Mouse (Mus musculus) erythroblast, adult 5-6 weeks (primary cell): ENCODE results near the gene Npsr1. TPM values are rescaled to one million over a fixed set of nuclear protein-coding genes. Genes with fewer than 3 reads are reported as not detected.

Experiments
- ATAC-seq: replicated peaks from 2 replicates; pipeline ENCODE4 v1.8.0; 2016; ENCODE audit warnings: moderate number of reproducible peaks, mild to moderate bottlenecking, moderate TSS enrichment, inconsistent platforms; ENCODE audit not compliant: poor library complexity, low FRiP score, severe bottlenecking
- total RNA-seq, 2 experiments: library from RNA; stranded (forward) in 1 of 2; stranded (reverse) in 1 of 2; fragments of 150-400 nt in 1 of 2; fragments of 200-764, 138-1000 nt in 1 of 2; gene quantifications; 2 replicates each; pipeline versions ENCODE4 v1.2.3 to v1.2.4; 2015 to 2017; ENCODE audit warnings: low replicate concordance in 2 of 2

The Npsr1 gene
- not detected in 2 replicates for total RNA-seq (2015; ENCODE audit: low replicate concordance)
- total RNA-seq (2017; ENCODE audit: low replicate concordance): not detected in 2 replicates

DNA sequence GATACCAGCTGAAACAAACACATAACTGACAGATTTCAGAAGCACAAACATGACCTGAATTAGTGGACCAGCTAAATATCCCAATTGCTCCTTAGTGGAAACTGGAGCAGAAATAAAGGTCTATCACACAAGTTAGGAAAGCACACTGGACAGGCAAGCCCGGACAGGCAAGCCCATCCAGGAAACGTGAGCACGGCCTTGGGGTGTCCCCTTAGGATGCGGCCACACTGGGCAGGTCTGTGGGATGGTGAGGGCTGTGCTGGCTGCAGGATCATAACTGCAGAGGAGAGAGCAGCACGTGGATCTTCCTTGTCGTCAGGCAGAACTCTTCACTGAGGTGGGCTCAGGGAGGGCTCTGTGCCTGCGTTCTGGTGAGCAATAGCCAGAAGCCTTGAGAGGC lies at the start of gene Npsr1:
Gene Npsr1 (plus strand): TSS at position 301 of the 400 bp plus-strand sequence.
- no peak for ATAC-seq

DNA sequence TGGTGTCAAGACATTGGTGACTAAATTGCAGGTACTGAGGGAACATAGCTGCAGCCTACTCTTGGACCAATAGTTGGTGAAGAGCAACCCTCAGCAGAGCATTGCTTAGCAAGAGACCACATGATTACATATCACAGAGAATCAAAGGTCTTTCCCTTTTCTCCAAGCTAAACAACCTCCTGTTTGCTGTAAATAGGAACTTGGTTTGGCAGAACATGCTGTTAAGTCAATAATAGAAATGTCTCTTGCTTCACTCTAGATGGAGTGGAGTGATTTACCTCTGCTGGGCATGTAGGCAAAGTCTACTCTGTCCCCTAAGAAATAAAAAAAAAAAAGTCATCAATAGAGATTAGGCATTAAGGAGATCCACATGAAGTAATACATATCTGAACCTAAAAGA lies 46.3 kb upstream of the Npsr1 start:
- no peak for ATAC-seq

DNA sequence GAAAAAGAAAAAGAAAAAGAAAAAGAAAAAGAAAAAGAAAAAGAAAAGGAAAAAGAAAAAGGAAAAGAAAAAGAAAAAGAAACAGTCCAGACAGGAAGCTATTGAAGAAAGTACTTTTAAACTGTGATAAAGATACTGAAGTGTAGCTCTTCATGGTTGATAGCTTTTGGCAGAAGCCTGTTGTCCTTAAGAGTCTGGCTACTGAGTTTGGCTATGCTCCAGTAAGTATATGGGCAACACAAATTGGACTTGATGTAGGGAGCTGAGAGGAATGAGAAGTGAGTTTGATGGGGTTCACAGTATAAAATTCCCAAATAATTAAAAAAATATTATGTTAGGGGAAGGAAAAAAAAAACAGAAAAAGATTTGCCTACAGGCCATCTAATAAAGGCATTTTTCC lies 34.5 kb upstream of the Npsr1 start:
- ATAC-seq: no peak

DNA sequence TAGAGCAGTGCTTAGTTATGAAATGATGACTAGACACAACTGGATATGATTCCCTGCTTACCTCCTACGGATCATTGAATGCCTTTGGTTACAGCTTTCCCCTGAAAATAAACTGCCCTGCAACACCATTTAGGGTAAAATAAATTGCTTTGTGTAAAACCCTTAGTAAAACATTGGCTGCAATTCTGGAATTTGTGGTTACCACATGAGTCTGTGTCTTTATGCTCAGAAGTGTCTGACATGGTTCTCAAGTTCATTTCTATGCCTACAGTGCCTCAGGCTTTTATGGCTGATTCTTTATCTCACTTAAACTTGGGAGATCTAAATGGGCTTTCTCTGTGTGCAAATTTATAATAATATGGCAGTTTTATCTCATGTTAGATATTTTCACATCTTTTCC lies 26.1 kb upstream of the Npsr1 start:
- ATAC-seq: no peak

DNA sequence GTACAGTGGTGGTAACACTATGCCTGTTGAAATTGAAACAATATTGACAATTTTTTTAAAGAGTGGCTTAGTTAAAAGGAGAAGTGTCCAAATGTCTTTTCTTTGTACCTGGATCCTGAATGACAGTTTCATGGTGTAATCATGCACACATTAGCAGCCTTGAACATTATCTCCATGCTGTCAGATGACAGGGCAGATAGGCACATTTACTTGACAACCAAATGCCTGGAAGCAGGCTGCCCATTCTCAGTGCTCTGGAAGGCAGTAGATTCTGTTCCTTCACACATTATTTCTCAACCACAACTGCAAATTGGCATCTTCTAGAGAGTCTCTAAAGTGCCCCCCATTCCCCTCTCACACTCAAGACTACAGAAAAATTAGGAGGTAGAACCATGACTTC lies 20.2 kb upstream of the Npsr1 start:
- no peak for ATAC-seq

DNA sequence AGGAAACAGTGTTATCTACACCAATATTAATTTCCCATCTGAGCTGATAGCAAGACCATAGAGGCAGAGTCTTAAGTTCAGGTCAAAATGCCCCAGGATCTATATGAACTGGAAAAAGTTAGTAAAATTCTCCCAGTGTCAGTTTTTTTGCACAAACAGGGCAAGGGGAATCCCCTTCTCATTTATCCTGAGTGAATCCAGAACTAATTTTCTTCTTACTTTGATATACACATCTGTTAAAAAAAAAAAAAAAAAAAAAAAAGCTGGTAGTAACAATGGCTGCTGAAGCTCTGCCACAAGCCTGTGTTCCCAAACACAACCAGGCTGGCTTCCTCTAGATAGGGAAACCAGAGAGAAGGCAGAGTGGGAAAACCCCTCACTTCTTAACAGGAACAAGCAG lies 5.9 kb upstream of the Npsr1 start:
- ATAC-seq: no peak

DNA sequence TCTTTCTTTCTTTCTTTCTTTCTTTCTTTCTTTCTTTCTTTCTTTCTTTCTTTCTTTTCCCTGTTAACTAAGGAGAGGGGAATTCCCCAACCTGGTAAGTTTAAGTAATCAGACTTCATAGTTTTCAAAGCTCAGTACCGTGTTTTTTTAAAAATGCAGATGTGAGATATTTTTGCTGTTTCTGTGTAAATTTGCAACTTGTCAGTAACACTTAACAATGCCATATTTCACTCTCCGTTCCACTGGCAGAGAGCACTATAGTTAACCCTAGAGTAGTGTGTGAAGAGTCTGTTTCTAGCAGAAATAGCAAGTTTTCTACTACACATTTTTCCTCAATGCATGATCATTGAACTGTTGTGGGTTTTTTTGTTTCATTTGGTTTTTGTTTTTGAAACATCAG lies 730 bp downstream of the Npsr1 start:
- no peak for ATAC-seq

DNA sequence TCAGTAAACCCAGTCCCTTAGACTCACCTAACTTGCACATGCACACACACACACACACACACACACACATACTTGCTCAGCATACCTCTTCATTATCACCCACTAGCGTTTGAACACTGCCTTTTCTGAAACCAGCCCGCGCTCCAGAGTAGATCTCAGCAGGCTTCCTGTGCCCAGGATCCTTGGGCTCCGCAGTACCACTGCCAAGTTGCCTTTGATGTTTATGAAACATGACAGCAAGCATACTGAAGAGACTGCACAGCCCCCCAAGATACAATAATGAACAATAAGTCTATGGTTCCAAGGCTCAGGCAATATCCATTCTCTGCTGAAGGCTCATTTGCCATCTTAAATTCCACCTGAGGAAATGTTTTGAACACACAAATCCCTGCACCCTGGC lies 1.8 kb downstream of the Npsr1 start:
- no peak for ATAC-seq

DNA sequence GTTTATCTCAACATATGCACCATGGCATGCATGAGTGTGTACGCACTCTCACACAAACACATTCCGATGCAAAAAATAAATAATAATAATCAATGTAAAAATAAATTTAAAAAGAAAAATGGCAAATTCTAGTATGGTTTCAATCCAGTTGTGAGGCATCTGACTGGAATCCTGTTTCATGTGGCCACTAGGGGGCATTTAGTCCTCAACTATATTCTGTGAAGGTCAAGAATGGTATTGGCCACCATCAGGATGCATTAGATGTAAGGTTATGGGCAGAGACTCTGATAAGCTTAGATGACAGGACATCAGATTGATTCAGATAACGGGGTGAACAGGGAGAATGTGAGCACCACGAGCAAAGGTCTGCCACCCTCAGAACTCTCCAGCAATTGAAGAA lies 21.6 kb downstream of the Npsr1 start:
- no peak for ATAC-seq

DNA sequence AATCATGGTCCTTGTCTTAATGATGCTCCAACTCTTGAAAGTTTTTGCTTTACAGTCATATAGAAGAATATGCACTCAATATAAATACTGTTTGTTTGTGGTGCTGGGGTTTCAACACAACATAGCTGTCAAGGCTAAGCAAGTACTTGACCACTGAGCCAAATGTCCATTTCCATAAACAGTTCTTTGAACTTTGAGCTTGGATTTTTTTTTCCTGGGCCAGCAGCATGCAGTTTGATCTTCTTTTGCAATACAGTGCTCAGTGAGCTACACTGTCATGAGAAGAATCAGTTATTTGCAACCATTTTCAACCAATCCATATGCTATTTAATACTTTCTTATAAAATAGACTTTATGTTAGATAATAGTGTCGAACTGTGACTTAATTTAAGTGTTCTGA lies 35.3 kb downstream of the Npsr1 start:
- ATAC-seq: no peak

DNA sequence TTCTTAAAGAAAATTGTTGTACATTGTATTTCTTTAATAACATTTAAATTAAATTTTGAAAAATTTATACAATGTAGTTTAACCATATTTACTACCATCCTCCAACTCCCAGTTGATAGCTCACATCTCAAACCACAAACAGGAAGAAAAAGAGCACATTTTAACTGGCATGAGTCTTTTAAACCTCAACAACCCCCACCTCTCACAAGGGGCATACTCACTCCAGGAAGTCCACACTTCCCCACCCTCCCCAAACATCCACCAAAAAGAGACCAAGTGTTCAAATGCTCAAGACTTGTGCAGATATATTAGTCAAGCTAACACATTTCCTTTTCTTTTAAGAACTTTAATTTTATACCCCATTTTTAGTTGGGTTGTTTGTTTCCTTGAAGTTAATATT lies 38.6 kb downstream of the Npsr1 start:
- ATAC-seq: no peak

DNA sequence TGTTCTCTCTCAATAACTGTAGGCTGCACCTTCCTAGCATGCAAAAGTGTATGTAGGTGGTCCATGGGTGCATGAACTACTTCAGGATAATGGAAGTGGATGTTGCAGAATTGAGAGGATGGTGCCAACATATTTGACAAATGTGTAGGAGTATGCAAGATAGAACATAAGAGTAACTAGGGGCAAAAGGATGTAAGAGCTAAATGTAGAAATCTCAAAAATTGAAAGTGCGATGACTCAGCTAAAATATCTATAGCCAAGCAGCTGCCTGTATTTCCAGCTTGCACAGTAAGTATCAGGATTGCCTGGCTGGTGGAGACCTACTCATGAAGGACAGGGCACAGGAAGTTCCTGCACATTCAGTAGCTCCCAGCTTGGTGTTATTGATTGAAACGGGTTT lies 46.5 kb downstream of the Npsr1 start:
- ATAC-seq: no peak

DNA sequence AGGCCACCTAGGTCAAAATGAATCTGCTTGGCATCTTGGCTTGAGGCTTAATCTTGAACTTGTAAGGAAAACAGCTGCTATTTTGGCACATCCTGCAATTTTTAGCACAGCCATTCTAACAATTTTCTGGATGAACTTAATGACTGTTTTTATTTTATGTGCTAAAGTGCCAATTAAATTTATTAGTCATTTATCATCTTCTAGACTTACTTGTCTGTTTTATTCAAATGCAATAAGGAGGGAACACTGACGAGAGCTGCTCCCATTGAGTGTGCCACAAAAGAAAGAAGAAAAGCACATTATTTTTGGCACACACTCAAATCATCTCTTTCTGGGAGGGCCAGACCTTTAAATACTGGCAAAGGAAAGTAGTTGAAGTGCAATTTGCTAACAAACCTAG lies 59.4 kb downstream of the Npsr1 start:
- ATAC-seq: no peak

DNA sequence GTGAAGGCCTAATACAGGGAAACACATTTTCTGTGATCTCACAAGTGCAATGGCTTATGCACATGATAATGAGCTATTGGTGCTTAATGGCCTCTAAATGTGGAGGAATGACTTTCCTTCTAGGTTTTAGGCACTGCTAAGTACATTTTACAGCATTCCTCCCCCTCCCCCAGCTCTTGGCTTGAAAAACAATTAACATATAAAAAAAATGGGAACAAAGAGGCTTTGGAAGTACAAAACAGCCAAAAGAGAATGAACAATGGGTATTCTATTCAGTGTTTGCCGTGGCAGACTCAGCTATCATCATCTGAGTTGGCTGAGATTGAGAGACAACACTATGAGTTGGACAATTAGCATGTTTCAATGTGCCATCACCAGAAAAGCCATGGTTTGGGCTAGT lies 62.6 kb downstream of the Npsr1 start:
- ATAC-seq: no peak

DNA sequence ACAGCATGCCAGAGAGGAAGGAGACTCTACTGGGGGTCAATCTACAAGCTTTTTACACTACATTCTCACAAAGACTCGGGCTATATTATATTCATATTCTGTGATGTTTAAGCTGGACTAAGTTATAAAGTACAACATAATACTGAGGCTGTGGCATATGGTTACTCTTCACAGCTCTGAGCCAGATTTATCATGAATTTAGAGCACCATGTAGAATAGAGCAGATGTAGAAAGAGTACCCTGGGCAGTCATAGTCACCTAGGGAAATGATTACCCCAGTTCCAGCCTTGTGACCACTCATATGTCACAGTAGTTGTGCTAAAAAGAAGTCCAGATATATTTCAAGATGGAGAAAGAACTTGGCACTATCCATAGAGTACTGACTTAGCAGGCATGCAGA lies 70.7 kb downstream of the Npsr1 start:
- no peak for ATAC-seq

DNA sequence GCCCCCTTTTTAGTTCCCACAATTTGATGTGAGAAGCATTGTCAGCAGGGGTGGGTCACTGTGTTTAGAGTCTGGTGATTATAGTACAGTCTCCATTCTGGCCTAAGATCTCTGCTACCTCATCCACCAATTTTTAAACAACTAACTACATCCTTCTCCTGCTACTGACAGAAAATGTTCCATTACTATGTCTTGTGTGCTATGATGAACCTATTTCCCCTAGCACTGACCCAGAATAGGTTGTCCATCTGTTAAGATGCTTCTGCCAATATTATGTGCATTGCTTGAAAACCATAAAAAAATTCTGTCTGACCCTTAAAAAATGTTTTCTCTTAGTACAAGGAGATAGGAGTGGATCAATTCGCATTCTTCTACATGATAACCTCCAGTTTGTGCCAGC lies 72.9 kb downstream of the Npsr1 start:
- ATAC-seq: no peak

DNA sequence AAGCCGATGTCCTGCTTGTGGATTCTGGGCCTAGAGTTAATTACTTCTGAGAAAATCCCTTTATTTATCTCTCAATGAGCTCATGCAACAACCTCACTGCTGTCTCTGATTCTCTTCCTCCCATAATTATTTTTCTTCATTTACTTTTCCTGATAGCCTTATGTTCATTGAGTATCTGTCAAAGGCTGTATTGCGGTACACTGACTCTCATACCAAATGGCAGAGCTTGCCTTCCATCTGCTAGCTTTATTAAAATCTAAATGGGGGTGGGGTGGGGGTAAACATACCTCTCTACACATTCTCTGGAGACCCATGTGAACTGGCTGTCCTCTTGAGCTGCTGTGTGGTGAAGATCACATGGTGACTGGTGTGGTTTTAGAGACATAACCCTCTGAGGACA lies 80.9 kb downstream of the Npsr1 start:
- no peak for ATAC-seq

DNA sequence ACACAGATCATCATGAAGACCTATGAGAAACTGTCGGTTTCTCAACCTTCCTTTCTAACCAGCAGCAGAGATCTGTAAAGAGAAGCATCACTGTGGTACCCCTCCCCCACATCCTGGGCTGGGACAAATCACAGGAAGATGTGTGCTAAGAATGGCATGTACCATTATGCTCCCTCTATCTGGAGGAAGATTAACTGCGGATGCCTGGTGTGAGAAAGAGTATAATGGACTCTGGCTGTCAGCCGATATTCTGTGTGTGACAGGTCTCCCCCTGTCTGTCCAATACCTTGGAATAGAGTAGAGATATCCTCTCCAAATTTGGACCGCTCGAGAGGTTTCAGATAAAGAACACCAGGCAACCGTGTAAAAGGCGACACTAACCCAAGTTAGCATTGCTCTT lies 83.1 kb downstream of the Npsr1 start:
- no peak for ATAC-seq

DNA sequence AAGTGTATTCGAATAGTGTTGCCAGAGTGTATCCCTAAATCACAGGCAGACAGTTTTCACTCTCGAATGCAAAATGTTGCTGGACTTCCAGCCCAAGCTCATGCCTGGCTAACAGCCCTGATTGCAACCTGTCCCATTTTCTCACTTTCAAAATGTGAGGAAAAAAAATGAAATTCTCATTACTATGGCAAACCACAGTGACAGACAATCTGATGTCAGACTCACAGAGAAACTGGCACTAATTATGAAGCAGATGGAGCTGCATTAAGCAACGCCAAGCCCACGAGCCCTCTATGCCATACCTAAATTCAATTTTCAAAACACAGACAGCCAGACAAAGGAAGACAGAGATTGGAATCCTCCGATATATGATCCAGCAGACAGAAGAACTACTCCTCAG lies 88.5 kb downstream of the Npsr1 start:
- no peak for ATAC-seq

DNA sequence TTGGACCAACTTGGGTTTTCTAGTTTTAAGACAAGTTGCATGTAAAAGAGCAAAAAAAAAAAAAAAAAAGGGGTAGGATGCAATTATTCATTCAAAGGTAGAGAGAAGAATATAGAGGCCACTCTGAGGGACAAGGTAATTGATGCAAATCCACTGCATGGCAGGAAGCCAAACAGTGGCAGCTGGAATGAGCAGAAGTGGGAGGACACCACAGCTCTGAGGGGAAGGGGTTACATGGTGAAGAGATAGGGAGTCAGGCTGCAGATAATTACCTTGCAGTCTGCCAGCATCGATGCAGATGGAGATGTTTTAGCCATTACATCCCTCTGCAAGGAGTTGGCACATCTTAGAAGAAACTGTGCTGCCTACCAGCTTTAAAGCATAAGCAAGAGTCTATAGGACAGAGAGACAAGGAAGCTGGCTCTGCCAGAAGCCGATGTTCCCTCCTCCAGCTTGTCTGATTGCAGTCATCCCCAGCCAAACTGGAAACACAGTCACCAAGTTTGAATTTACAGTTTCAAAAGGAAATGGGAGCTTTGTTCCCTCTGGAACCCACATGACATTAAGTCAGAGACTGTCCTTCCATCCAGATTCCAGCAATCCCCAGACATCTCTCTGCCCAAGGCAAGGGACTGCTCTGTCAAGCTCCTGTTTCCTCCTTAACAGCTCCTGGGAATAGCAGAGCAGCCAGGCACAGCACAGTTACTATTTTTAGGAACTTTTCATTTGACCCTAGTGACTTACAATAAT lies 91.9 kb downstream of the Npsr1 start:
- no peak for ATAC-seq

DNA sequence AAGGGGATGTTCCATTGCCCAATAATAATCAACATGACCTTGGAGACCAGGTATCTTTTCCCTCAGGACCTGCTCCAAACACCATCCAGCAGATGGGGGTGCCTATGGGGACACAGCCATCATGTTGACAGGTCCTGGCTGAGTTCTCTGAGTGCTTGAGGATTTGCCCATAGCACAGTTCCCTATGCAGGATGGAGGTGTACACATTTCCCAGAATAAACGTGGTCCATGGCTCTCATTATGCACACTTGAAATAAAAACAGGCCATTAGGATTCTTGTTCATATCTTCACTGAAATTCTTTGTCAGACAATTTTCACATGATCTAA lies 92.4 kb downstream of the Npsr1 start:
- no peak for ATAC-seq

DNA sequence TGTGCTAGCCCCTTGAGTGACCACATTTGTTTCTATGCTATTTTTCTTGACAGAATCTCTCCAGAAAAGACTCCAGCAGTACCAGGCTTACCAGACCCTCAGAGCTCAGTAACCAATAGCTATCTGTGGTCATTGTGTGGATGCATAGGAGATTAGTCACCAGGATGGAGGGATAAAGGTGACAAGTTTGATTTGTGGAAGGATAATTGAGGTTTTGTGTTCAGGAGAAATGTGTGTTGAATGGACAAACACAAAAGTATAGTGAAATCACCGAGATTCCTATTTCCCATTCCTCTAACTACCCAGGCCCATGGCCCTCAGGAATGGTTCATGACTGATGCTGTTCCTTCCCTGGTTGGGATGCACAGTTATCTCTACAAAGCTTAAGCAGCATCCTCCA lies 100.5 kb downstream of the Npsr1 start:
- no peak for ATAC-seq
